Mouse (Mus musculus): ENCODE results near the gene Chrm4. TPM values are rescaled to one million over a fixed set of nuclear protein-coding genes. Genes with fewer than 3 reads are reported as not detected.

Gene Chrm4
- polyA plus RNA-seq, 1 experiment, result 0.55 TPM

DNA sequence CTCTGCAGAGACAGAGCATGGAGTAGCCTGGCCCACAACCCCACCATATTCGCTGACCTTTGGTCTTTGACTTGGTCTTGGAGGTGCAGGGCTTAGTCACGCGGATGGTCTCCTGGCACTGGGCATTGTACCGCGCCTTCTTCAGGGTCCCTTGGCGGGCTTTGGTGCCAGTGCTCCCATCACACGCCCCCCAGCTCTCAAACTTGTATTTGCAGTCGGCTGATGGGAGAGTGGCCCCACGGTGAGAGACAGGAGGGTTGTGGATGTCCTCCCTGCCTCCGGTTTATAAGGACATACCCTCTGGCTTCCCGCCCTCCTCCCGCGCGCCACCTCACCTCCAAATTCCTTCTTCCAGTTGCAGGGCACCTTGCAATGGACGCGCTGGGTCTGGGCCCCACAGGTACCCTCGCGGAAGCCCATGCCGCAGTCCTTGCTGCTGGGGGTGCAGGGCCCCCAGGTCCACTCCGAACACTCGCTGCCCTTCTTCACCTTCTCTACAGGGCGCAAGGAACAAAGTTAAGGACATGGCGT, 3.8 kb downstream of the Chrm4 start:
- TF ChIP-seq USF1 (IDR thresholded peaks at IDR 0.05; ENCODE audit: low read depth), result no peak
- no peak for TF ChIP-seq CTCF (IDR thresholded peaks at IDR 0.05; ENCODE audit: control insufficient read depth, insufficient read depth, insufficient read length)
- TF ChIP-seq CEBPB (IDR thresholded peaks at IDR 0.05; ENCODE audit: low read depth), result no peak
- no peak for TF ChIP-seq MAX (IDR thresholded peaks at IDR 0.05)
- TF ChIP-seq MYOD1 (IDR thresholded peaks at IDR 0.05; ENCODE audit: control insufficient read depth, insufficient read length, low read depth), result no peak
- TF ChIP-seq MYOG (IDR thresholded peaks at IDR 0.05; ENCODE audit: control insufficient read depth, extremely low read depth, insufficient read length), result no peak
- TF ChIP-seq FOSL1 (IDR thresholded peaks at IDR 0.05; ENCODE audit: insufficient read depth, low read length, poor library complexity, severe bottlenecking), result no peak
- Histone ChIP-seq H3K4me3 (ENCODE audit: insufficient read depth, poor library complexity, severe bottlenecking) (no peak overlapping the region), H3K36me3 (ENCODE audit: control insufficient read depth, insufficient read depth) (peaks cover 20% of the 10 kb centered on the region)

DNA sequence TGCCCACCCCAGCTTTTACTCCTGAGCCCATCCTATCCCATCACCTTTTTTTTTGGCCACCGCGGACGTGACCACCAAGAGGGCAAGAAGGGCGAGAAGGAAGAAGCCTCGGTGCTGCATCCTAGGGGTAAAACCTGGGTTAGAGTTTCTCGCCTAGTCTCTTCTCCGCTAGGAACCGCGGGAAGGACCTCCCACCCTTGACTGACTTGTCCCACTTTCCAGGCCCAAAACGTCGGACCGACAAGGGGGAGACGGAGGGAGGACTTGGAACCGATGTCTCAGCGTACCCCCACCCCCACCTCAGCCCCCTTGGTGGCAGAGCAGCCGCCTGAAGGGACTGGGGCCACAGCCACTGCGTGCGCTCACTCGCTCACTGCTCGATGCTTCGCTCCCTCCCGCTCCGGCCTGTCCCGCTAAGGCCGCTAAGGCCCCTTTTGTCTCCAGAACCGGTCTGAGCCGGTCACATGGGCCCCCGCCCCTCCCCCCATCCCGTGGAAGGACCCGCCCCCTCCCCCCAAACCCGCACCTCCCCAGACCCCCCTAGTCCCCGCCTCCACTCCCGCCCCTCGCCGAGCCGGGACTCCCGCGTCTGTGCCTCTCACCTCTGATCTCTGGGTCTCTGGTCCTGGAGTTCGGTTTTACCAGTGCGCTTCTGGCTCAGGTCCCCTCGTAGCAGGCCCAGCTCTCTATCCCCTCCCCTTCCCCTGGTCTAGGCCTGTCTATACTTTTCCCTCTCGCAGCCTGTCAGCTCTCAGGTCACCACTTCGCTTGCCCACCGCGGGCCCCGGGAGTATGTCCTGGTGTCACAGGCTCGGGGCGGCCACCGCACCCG, 4.5 kb downstream of the Chrm4 start:
- no peak overlapping the region for H3ac ChIP-seq (ENCODE audit: control insufficient read depth, insufficient read length, low read depth)
- no peaks in the 10 kb centered on the region for H3K27me3 ChIP-seq (ENCODE audit: control insufficient read depth, insufficient read depth, insufficient read length)
- no peaks in the 10 kb centered on the region for H3K79me3 ChIP-seq (ENCODE audit: low read depth)
- H3K79me2 ChIP-seq (ENCODE audit: control insufficient read depth, insufficient read depth), result no peaks in the 10 kb centered on the region
- no peak for TF ChIP-seq MYOD1 (IDR thresholded peaks at IDR 0.05; ENCODE audit: control insufficient read depth, insufficient read length, low read depth)
- TF ChIP-seq CTCF (IDR thresholded peaks at IDR 0.05; ENCODE audit: control insufficient read depth, insufficient read depth, insufficient read length), result no peak
- TF ChIP-seq MAX (IDR thresholded peaks at IDR 0.05), result no peak
- TF ChIP-seq CEBPB (IDR thresholded peaks at IDR 0.05; ENCODE audit: low read depth), result no peak
- H3K36me3 ChIP-seq (ENCODE audit: control insufficient read depth, insufficient read depth), result peaks cover 26% of the 10 kb centered on the region
- no peak overlapping the region for H3K4me3 ChIP-seq (ENCODE audit: insufficient read depth, poor library complexity, severe bottlenecking)

More for the DNA sequence above, 3.8 kb downstream of the Chrm4 start:
- no peaks in the 10 kb centered on the region for H3K79me2 ChIP-seq (ENCODE audit: control insufficient read depth, insufficient read depth)
- H3K79me3 ChIP-seq (ENCODE audit: low read depth), result no peaks in the 10 kb centered on the region
- no peaks in the 10 kb centered on the region for H3K27me3 ChIP-seq (ENCODE audit: control insufficient read depth, insufficient read depth, insufficient read length)
- no peak overlapping the region for H3ac ChIP-seq (ENCODE audit: control insufficient read depth, insufficient read length, low read depth)

DNA sequence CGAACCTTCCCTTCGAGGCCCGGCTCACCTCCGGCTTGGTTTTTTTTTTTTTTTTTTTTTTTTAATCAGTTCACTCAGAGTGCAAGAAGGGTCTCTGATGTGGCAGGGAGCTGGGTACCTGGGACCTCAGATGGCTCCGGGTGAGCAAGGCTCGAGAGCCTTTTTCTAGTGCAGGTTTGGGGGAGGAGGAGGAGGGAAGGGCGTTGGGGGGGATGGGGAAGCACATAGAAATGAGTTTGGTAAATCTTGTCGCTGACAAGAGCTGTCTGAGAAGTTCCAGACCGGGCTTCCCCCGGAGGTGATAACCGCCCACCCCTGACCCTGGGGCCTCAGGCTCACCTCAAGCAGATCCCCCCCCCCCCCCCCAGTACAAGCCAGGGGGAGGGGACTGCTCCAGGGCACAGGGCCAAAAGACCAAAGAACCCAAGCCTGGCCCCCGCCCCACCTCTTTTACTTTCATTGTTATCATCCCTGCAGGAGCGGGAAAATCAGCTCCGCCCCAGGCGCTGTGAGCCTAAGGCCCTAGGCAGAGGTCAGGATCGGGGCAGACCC, 5.2 kb downstream of the Chrm4 start, which contains the start of gene Mdk:
TSS of gene Mdk (minus strand) at position 138 of the 552 bp plus-strand sequence.
- no peak within 1 kb of the TSS for H3ac ChIP-seq (ENCODE audit: control insufficient read depth, insufficient read length, low read depth)
- H3K27me3 ChIP-seq (ENCODE audit: control insufficient read depth, insufficient read depth, insufficient read length), result no peaks in the 10 kb centered on the region
- H3K79me3 ChIP-seq (ENCODE audit: low read depth), result no peaks in the 10 kb centered on the region
- H3K4me3 ChIP-seq (ENCODE audit: insufficient read depth, poor library complexity, severe bottlenecking), result no peak within 1 kb of the TSS
- H3K79me2 ChIP-seq (ENCODE audit: control insufficient read depth, insufficient read depth), result no peaks in the 10 kb centered on the region
- no peak for TF ChIP-seq CEBPB (IDR thresholded peaks at IDR 0.05; ENCODE audit: low read depth)
- no peak for TF ChIP-seq MYOG (IDR thresholded peaks at IDR 0.05; ENCODE audit: control insufficient read depth, extremely low read depth, insufficient read length)
- TF ChIP-seq MAX (IDR thresholded peaks at IDR 0.05), result no peak
- no peak for TF ChIP-seq FOSL1 (IDR thresholded peaks at IDR 0.05; ENCODE audit: insufficient read depth, low read length, poor library complexity, severe bottlenecking)
- TF ChIP-seq CTCF (IDR thresholded peaks at IDR 0.05; ENCODE audit: control insufficient read depth, insufficient read depth, insufficient read length), result no peak
- no peak for TF ChIP-seq MYOD1 (IDR thresholded peaks at IDR 0.05; ENCODE audit: control insufficient read depth, insufficient read length, low read depth)
- TF ChIP-seq USF1 (IDR thresholded peaks at IDR 0.05; ENCODE audit: low read depth), result no peak
- peaks cover 33% of the 10 kb centered on the region for H3K36me3 ChIP-seq (ENCODE audit: control insufficient read depth, insufficient read depth)

DNA sequence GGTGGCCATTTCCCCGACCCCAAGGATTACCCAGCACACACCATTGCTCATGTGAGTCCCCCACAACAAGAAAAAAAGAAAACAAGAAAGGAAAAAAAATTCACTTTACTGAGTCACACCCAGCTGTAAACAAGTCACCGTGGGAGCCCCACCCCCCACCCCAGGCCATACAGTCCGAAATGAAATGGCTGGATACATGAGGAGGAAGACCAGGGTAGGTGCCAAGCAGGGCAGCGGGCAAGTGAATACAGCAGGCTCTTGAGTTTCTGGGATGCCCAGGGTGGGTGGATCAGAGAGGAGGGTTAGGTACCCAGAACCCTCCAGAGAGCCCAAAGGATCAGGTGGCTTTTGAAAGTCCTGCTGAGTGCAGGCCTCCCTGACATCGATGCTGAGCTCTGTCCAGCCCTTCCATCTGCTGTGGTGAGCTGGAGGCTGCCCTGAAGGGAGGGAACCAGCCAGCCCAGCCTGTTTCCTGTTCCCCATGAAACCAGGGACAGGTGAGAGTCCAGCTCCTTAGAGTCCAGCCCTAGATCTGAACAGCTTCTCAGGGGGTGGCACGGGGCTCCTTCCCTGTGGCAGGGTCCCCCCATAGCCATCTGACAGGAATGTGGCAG, 5.8 kb downstream of the Chrm4 start:
- no peaks in the 10 kb centered on the region for H3K27me3 ChIP-seq (ENCODE audit: control insufficient read depth, insufficient read depth, insufficient read length)
- no peaks in the 10 kb centered on the region for H3K79me3 ChIP-seq (ENCODE audit: low read depth)
- no peak overlapping the region for H3ac ChIP-seq (ENCODE audit: control insufficient read depth, insufficient read length, low read depth)
- TF ChIP-seq MAX (IDR thresholded peaks at IDR 0.05) (no peak), FOSL1 (IDR thresholded peaks at IDR 0.05; ENCODE audit: insufficient read depth, low read length, poor library complexity, severe bottlenecking) (no peak), CEBPB (IDR thresholded peaks at IDR 0.05; ENCODE audit: low read depth) (no peak), MYOG (IDR thresholded peaks at IDR 0.05; ENCODE audit: control insufficient read depth, extremely low read depth, insufficient read length) (no peak), CTCF (IDR thresholded peaks at IDR 0.05; ENCODE audit: control insufficient read depth, insufficient read depth, insufficient read length) (no peak), USF1 (IDR thresholded peaks at IDR 0.05; ENCODE audit: low read depth) (no peak), MYOD1 (IDR thresholded peaks at IDR 0.05; ENCODE audit: control insufficient read depth, insufficient read length, low read depth) (no peak)
- no peak overlapping the region for H3K4me3 ChIP-seq (ENCODE audit: insufficient read depth, poor library complexity, severe bottlenecking)
- peaks cover 37% of the 10 kb centered on the region for H3K36me3 ChIP-seq (ENCODE audit: control insufficient read depth, insufficient read depth)
- H3K79me2 ChIP-seq (ENCODE audit: control insufficient read depth, insufficient read depth), result no peaks in the 10 kb centered on the region

DNA sequence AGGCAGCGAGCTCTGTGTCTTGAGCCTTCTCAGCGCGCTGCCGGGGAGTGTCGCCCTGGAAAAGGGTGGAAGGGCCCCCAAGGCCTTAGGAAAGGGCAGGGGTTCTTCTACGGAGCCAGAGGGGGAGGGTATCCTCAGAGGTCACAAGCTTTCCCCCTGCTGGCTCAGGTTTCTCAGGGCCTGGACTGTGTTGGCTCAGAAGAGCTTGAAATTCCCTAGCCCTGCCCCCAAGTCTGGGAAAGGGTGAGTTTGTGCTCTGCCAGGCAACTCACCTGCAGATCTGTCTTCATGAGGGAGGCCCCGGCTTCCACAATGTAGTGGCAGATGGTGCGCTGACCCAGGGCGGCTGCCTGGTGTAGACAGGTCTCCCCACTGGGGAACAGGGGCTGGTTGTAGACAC, 6.4 kb downstream of the Chrm4 start:
- Histone ChIP-seq H3K27me3 (ENCODE audit: control insufficient read depth, insufficient read depth, insufficient read length) (no peaks in the 10 kb centered on the region), H3ac (ENCODE audit: control insufficient read depth, insufficient read length, low read depth) (no peak overlapping the region), H3K79me2 (ENCODE audit: control insufficient read depth, insufficient read depth) (no peaks in the 10 kb centered on the region), H3K36me3 (ENCODE audit: control insufficient read depth, insufficient read depth) (peaks cover 43% of the 10 kb centered on the region), H3K79me3 (ENCODE audit: low read depth) (no peaks in the 10 kb centered on the region), H3K4me3 (ENCODE audit: insufficient read depth, poor library complexity, severe bottlenecking) (no peak overlapping the region)
- no peak for TF ChIP-seq USF1 (IDR thresholded peaks at IDR 0.05; ENCODE audit: low read depth)
- TF ChIP-seq FOSL1 (IDR thresholded peaks at IDR 0.05; ENCODE audit: insufficient read depth, low read length, poor library complexity, severe bottlenecking), result no peak
- TF ChIP-seq MYOD1 (IDR thresholded peaks at IDR 0.05; ENCODE audit: control insufficient read depth, insufficient read length, low read depth), result no peak
- no peak for TF ChIP-seq CTCF (IDR thresholded peaks at IDR 0.05; ENCODE audit: control insufficient read depth, insufficient read depth, insufficient read length)
- no peak for TF ChIP-seq MYOG (IDR thresholded peaks at IDR 0.05; ENCODE audit: control insufficient read depth, extremely low read depth, insufficient read length)
- TF ChIP-seq CEBPB (IDR thresholded peaks at IDR 0.05; ENCODE audit: low read depth), result no peak
- no peak for TF ChIP-seq MAX (IDR thresholded peaks at IDR 0.05)
